Mouse (Mus musculus): ENCODE measurements at regions not wholly inside any gene's neighbourhood (a gene's known extent, or its start where the extent isn't known, plus 50 kb on each side); places are given as distances from the start of the nearest gene placed in this dataset.
A peak's percentile ranks its signal among the peaks of the same experiment; 100 is the strongest.

DNA sequence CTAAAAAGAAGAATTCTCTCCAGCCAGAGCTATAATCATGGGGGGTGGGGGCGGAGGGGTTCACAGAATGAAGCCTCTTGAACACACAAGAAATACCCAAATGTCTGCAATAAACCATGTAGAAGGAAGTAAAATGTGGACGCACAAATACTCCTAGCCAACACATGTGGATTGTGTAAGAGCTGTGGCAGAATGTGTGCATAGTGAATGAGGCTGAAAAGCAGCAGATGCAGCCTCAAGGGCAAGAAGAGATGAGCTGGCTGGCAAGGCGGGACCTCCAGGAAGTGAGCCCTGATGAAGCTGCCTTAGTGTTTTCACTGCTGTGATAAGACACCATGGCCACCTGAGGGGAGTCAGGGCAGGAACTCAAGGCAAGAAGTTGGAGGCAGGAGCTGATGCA, 53.3 kb upstream of the Arhgap28 start:
- no peak for ATAC-seq (replicated peaks in 1 of 2; ENCODE audit: insufficient read depth in 1 of 2, low FRiP score in 2 of 2, low TSS enrichment in 1 of 2, low read depth in 1 of 2, poor library complexity in 2 of 2, severe bottlenecking in 2 of 2)

DNA sequence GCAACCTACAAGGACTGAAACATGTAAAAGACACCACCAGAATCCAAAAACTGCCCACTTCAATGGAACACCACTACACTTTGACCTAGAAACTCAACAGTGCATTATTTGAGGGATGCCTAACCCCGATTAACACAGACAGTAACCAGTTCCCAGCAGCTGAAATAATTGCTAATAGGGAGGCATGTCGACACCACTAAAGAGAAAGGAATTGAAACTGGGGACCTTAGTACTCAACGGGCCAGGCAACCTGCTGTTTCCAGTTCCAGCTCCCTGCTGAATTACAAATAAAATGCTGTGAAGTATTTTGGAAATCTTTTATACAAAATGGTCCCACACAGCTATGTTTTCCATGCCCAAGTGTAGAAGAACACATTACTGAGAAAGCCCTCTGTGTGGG, 56.5 kb upstream of the Arhgap28 start:
- ATAC-seq (replicated peaks in 1 of 2; ENCODE audit: insufficient read depth in 1 of 2, low FRiP score in 2 of 2, low TSS enrichment in 1 of 2, low read depth in 1 of 2, poor library complexity in 2 of 2, severe bottlenecking in 2 of 2): no peak

DNA sequence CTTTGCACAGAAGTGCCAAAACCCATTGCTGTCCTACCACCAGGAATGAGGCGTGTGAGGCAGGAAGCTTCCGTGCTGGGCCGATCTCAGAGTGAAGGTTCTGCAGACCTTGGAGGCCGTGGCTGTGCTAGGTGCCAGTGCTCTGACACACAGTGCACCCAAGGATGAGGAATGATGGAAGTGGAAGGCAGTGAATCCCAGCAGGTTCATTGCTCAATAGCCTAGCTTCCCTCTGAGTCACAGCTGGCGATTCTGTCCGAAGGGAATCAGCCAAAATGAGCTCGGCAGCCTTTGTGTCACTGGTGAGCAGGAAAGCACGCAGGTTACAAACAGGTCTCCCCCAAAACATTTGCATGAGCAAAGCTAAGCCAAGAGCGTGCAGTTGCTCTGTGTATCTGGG, 61.8 kb upstream of the Arhgap28 start:
- ATAC-seq (replicated peaks in 1 of 2; ENCODE audit: insufficient read depth in 1 of 2, low FRiP score in 2 of 2, low TSS enrichment in 1 of 2, low read depth in 1 of 2, poor library complexity in 2 of 2, severe bottlenecking in 2 of 2): no peak

DNA sequence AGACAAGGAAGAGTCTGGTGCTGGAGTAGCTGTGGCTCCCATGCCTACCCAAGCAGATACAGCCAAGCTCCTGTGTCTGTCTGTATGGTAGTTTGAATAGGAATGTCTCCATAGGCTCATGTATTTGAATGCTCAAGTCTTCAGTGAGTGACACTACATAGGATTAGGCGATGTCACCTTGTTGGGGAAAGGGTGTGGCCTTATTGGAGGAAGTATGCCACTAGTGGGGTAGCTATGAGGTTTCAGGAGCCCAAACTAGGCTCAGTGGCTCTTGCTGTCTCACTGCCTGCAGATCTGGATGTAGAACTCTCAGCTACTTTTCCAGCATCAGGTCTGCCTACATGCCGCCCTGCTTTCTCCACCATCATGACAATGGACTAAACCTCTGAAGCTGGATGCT, 62.3 kb upstream of the Arhgap28 start:
- no peak for ATAC-seq (replicated peaks in 1 of 2; ENCODE audit: insufficient read depth in 1 of 2, low FRiP score in 2 of 2, low TSS enrichment in 1 of 2, low read depth in 1 of 2, poor library complexity in 2 of 2, severe bottlenecking in 2 of 2)

DNA sequence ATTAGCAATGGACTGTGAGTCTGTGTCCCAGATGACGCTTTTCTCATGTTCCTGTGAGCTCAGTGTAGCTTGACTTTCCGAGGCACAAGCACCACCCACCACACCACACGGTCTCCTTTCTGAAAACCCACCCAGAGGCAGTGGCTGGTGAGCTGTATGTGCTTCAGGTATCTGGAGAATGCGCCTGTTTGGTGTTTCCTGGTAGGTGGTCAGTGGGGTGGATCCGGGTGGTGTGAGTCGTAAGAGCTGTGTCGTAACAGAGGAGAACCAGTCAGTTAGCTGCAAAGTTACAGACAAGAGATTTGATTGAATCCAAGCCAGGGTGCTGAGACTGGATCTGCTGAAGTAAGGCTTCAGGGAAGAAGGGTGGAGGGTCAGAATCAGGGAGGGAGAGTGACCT, 65.1 kb upstream of the Arhgap28 start:
- ATAC-seq (replicated peaks in 1 of 2; ENCODE audit: insufficient read depth in 1 of 2, low FRiP score in 2 of 2, low TSS enrichment in 1 of 2, low read depth in 1 of 2, poor library complexity in 2 of 2, severe bottlenecking in 2 of 2): no peak

DNA sequence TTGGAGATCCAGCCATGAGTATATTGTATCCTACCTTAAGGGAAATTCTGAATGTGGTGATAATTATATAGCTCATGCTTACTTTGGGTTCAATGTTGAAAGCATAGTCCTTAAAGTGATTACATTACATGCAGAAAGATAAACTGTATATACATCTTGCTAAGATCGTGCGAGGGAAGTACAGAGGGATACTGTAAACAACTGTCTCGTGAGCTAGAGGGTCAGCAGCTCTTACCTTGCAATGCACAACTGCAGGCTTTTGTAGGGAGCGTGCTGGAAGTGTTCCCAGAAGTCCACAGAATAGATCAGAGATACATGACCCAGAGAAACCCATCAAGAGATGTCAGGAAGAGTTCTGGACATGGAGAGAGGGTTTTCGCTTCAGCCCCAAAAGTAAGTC, 65.6 kb upstream of the Arhgap28 start:
- no peak for ATAC-seq (replicated peaks in 1 of 2; ENCODE audit: insufficient read depth in 1 of 2, low FRiP score in 2 of 2, low TSS enrichment in 1 of 2, low read depth in 1 of 2, poor library complexity in 2 of 2, severe bottlenecking in 2 of 2)

DNA sequence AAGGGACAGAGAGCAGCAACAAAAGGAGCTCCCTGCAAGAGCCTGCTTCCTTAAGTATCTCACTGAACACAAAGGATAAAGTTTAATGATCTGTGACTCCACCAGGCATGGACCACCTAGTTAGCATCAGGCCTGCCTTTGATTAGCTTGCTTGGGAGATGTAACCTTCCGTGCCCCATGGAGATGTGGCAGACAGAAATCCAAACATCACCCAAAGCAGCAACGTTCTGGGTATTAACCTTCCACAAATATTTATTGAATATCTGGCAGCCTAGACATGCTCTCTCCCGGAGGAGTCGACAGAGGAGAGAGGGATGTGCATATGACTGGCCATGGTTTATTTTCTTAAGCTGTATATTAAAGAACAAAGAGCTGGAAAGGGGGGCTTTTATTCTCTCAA, 67.6 kb upstream of the Arhgap28 start:
- no peak for ATAC-seq (replicated peaks in 1 of 2; ENCODE audit: insufficient read depth in 1 of 2, low FRiP score in 2 of 2, low TSS enrichment in 1 of 2, low read depth in 1 of 2, poor library complexity in 2 of 2, severe bottlenecking in 2 of 2)

DNA sequence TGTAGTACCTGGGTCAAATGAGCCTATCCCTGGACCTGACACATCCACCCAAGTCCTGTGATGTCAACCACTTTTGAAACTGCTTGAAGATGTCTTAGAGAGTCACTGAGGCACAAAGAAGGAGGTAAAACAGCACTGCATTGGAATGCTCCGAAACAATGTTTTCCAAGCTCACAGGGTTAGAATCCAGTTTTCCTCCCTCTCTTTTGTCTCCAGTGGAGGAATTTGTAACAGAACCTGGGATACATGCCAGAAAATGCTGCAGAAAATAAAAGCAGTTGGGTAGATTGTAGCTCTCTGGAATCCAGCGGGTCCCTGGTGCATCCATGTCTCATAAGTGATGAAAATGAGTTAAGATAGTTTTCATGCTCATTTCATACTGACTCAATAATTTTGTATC, 71.8 kb upstream of the Arhgap28 start:
- no peak for ATAC-seq (replicated peaks in 1 of 2; ENCODE audit: insufficient read depth in 1 of 2, low FRiP score in 2 of 2, low TSS enrichment in 1 of 2, low read depth in 1 of 2, poor library complexity in 2 of 2, severe bottlenecking in 2 of 2)

DNA sequence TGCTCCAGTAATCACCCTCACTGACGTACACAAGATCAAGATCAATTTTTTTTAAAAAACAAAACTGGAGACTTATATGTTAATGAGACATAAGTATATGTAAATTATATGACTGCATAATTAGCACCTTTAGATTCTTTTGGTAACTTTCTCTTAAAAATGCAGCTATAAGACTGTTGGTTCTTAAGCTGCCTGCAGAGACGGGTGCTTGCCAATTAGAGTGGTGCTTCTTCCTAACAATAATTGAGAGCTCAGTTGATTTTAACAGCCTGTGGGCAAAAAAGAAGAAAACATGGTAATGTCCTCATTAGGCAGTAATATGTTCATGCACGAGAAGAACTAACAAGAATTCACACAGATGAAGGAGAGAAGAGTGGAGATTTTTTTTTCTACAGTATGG, 74.8 kb upstream of the Arhgap28 start:
- no peak for ATAC-seq (replicated peaks in 1 of 2; ENCODE audit: insufficient read depth in 1 of 2, low FRiP score in 2 of 2, low TSS enrichment in 1 of 2, low read depth in 1 of 2, poor library complexity in 2 of 2, severe bottlenecking in 2 of 2)

DNA sequence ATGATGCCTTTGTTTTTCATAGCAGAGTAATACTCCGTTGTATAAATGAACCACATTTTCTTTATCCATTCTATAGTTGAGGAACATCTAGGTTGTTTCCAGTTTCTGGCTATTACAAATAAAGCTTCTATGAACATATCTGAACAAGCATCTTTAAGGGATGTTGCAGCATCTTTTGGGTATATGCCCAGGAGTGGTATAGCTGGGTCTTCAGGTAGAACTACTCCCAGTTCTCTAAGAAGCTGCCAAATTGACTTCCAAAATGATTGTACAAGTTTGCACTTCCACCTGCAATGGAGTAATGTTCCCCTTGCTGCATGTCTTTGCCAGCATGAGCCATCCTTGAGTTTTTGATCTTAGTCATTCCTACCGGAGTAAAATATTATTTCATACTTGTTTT, 80.5 kb upstream of the Arhgap28 start:
- ATAC-seq (replicated peaks in 1 of 2; ENCODE audit: insufficient read depth in 1 of 2, low FRiP score in 2 of 2, low TSS enrichment in 1 of 2, low read depth in 1 of 2, poor library complexity in 2 of 2, severe bottlenecking in 2 of 2): no peak

DNA sequence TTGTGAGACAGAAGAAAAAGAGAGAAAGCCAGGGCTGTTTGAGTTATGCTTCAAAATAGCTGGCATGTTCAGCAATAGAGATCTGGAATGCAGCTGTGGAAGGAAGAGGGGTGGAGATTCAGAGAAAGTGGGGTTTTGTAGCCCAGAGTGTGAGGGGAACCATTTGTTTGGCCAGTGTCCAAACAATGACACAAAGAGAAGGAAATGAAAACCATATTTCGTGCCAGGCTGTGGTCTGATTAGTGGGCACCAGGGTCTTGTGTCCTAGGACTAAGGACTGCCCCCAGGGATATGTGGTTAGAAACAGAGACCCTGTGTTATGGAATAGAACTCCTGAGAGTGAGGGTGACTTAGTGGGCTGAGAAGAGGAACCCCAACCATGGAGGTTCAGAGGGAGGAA, 83.2 kb upstream of the Arhgap28 start:
- peak; percentile 96 to 98 for ATAC-seq (replicated peaks in 1 of 2; ENCODE audit: insufficient read depth in 1 of 2, low FRiP score in 2 of 2, low TSS enrichment in 1 of 2, low read depth in 1 of 2, poor library complexity in 2 of 2, severe bottlenecking in 2 of 2)

DNA sequence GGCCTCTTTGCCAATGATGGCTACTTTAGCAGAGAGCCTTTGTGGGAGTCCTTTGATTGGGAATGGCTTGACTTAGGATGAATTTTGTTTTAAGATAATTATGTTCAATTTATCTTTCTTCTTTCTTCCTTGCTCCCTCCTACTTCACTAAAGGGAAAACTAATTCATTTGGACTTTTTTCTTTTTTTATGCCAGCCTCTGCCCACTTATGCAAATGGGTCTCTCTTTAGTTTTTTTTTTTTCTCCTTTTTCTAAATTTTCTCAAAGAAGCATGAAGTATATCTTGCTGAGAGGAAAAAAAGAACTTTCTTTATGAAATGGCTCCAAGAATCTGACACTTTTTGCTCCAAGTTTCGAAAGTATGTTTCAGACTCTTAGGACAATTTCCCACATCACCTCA, 85.3 kb upstream of the Arhgap28 start:
- no peak for ATAC-seq (replicated peaks in 1 of 2; ENCODE audit: insufficient read depth in 1 of 2, low FRiP score in 2 of 2, low TSS enrichment in 1 of 2, low read depth in 1 of 2, poor library complexity in 2 of 2, severe bottlenecking in 2 of 2)

DNA sequence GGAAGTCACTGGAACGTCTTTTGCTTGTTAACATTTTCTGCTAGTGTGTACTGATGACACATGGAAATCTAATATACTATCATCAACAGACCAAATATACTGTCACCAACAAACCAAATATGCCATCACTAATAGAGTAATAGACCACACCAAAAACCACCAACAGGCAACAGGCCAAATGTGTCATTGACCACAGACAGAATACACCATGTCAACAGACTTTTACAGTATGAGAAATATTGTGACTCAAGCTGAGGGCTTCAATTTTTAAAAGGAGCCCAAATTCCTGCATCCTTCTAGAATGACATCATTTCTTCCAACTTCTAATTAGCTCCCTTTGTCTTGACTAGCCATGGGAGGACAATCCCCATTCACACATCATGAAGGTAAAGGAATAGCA, 85.9 kb upstream of the Arhgap28 start:
- ATAC-seq (replicated peaks in 1 of 2; ENCODE audit: insufficient read depth in 1 of 2, low FRiP score in 2 of 2, low TSS enrichment in 1 of 2, low read depth in 1 of 2, poor library complexity in 2 of 2, severe bottlenecking in 2 of 2): no peak

DNA sequence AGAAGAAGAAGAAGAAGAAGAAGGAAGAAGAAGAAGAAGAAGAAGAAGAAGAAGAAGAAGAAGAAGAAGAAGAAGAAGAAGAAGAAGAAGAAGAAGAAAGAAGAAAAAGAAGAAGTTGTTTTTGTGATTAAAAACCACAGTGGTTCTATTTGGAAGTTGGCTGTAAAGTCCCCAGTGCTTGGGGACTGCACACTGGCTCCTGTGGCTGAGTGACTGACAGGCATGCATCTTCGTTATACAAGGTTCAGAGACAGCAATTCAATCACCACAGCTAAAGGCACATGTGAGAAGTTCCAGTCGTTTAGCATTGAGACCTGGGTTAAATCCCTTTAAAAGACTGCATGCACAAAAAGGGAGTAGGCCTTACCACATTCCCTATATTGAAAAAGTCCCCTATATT, 93.1 kb upstream of the Arhgap28 start:
- ATAC-seq (replicated peaks in 1 of 2; ENCODE audit: insufficient read depth in 1 of 2, low FRiP score in 2 of 2, low TSS enrichment in 1 of 2, low read depth in 1 of 2, poor library complexity in 2 of 2, severe bottlenecking in 2 of 2): no peak

DNA sequence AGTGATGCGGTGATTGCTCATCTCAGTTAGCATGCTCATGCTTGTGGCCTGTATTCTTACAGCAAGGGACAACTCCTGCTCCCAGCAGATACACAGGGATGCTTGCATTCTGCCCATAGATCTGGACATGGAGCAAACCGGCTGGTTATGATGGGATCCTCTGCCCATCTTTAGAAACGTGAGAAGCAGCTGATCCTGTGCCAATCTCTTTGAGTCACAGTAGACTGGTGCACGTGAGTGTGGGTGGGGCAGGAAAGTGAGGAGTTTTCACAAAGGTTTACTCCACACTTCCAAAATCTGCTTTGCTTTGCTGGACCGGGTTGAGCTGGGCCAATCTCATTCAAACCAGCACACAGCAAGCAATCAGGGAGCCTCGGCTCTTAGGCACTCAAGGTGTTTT, 93.5 kb upstream of the Arhgap28 start:
- no peak for ATAC-seq (replicated peaks in 1 of 2; ENCODE audit: insufficient read depth in 1 of 2, low FRiP score in 2 of 2, low TSS enrichment in 1 of 2, low read depth in 1 of 2, poor library complexity in 2 of 2, severe bottlenecking in 2 of 2)

DNA sequence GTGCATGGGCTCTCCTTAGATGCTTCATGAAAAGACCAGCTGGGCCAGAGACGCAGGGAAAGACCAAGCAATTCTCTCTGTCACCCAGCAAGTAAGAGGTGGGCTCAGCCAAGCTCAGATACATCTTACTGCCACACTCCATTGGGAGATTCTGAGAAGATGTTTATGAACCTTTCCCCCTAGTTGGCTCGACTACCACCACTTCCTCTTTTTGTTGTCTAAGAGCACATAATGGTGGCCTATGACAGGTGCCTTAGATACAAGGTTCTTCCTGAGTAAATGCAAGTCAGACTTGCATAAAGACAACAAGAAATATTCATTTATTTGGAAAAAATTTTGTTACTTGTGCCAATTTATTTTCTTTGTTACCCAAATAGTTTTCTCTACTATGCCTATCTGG, 96.2 kb upstream of the Arhgap28 start:
- ATAC-seq (replicated peaks in 1 of 2; ENCODE audit: insufficient read depth in 1 of 2, low FRiP score in 2 of 2, low TSS enrichment in 1 of 2, low read depth in 1 of 2, poor library complexity in 2 of 2, severe bottlenecking in 2 of 2): peak; percentile 52 to 61

DNA sequence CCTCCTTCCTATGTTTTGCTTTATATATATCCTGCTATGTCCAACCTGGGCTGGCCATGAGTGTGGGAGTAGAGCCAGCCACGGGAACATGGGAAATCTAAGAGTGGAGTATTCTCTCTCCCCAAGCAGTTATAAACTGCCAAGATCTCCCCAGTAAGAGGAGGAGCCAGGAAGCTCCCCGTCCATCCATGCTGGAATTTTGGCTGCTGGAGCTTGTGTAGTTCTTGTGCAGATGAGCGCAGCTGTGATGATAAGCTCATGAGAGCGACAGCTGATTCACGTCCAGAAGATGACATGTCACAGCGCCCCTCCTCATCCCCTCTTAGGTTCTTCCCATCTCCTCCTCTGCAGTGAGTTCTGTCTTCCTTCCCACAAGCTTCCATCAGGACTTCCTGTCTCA, 99.4 kb upstream of the Arhgap28 start:
- ATAC-seq (replicated peaks in 1 of 2; ENCODE audit: insufficient read depth in 1 of 2, low FRiP score in 2 of 2, low TSS enrichment in 1 of 2, low read depth in 1 of 2, poor library complexity in 2 of 2, severe bottlenecking in 2 of 2): no peak

DNA sequence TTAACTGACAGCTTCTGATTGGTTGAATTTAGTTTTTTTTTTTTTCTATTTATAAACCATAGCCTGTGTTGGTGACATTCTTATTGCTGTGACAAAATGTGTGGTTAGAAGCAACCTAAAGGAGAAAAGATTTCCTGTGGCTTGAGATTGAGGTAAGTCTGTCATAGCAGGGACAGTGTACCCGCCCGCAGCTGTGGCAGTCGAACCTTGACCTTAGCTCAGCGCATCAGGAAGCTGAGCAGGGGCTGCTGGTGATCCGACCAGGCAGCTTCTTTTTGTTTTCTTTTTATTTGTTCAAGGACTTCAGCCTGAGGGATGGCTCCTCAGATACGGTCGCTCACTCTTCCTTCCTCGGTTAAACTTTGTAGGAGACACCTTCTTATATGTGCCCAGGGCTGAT, 102.4 kb upstream of the Arhgap28 start:
- ATAC-seq (replicated peaks in 1 of 2; ENCODE audit: insufficient read depth in 1 of 2, low FRiP score in 2 of 2, low TSS enrichment in 1 of 2, low read depth in 1 of 2, poor library complexity in 2 of 2, severe bottlenecking in 2 of 2): peak; percentile 49 to 56; a peak in 2 of 4 replicates

DNA sequence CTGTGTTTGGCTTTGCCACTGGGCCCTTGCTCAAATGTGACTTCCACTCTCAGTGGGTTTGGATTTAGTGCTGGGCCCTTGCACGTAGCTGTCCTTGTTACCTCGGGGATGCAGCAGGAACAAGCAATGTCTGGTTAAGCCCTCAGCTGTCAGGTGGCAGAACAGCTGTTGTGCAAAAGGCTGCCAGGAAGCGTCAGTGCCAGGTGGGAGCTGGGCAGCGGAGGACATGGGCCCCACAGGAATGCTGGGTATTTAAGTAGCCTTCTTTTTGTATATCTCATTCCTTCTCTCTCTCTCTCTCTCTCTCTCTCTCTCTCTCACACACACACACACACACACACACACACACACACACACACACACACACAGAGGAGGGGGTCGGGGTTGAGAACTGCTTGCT, 104.0 kb upstream of the Arhgap28 start:
- no peak for ATAC-seq (replicated peaks in 1 of 2; ENCODE audit: insufficient read depth in 1 of 2, low FRiP score in 2 of 2, low TSS enrichment in 1 of 2, low read depth in 1 of 2, poor library complexity in 2 of 2, severe bottlenecking in 2 of 2)

DNA sequence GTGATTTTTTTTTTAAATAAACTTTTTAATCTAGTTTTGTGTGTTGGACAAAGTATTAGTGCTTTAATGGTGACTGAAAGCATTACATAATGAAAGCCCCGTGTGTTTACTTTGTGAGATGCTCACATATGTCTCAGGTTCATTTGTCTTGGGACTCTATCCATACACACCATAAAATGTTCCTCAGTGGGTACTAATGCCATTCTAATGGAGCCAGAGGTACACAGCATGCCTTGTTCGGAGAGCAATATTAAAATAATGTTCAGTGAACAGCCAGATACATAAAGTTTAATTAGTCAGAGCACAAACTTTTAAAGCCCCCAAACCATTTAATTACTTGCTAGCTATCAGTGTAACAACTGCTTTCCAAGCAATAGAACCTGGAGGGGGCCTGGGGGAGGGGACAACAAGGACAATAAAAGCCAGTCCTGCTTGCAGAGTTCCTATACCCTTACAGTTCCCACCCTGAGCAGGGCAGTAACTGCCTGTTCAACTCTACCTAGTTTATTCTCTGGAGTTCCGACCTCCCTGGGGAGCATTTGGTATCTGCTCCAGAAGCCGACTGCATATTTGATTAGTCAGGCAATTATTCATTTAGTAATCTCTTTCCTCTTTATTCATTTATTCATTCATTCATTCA, 108.0 kb upstream of the Arhgap28 start:
- ATAC-seq (replicated peaks in 1 of 2; ENCODE audit: insufficient read depth in 1 of 2, low FRiP score in 2 of 2, low TSS enrichment in 1 of 2, low read depth in 1 of 2, poor library complexity in 2 of 2, severe bottlenecking in 2 of 2): no peak
